Mouse (Mus musculus) stomach, postnatal 0 days (tissue): Measurements from ENCODE around the gene Car15. TPM values are rescaled to one million over a fixed set of nuclear protein-coding genes. Genes with fewer than 3 reads are reported as not detected.

ENCODE experiments used
- ATAC-seq: fragments of 200-750 bp; cut with Nextera tagmentation; 2 replicates; pipeline ENCODE4 v1.8.0; 2017; ENCODE audit not compliant: low FRiP score, low TSS enrichment
- DNase-seq: peaks from one replicate; pipeline ENCODE4 v3.0.0-alpha.2; 2016; ENCODE audit warnings: low spot score
- H3K27ac ChIP-seq: fragments of 300-500 bp; sonication (generic); replicated peaks from 2 replicates; pipeline ENCODE4 v1.5.1; 2014; ENCODE audit warnings: mild to moderate bottlenecking, control low read depth
- H3K27me3 ChIP-seq: fragments of 300-500 bp; sonication (generic); 2 replicates; pipeline ENCODE4 v1.6.1; 2014; ENCODE audit warnings: low read length; ENCODE audit not compliant: control insufficient read depth, insufficient read depth
- H3K36me3 ChIP-seq: fragments of 300-500 bp; sonication (generic); 2 replicates; pipeline ENCODE4 v1.6.1; 2014; ENCODE audit warnings: low read length, mixed read lengths; ENCODE audit not compliant: control insufficient read depth, insufficient read depth
- H3K4me1 ChIP-seq: fragments of 300-500 bp; sonication (generic); replicated peaks from 2 replicates; pipeline ENCODE4 v1.6.1; 2014; ENCODE audit warnings: antibody characterized with exemption; ENCODE audit not compliant: control insufficient read depth, insufficient read depth
- H3K4me2 ChIP-seq: fragments of 300-500 bp; sonication (generic); replicated peaks from 2 replicates; pipeline ENCODE4 v1.6.1; 2014; ENCODE audit warnings: low read depth, mild to moderate bottlenecking, control low read depth, moderate library complexity
- H3K4me3 ChIP-seq: fragments of 300-500 bp; sonication (generic); 2 replicates; pipeline ENCODE4 v1.5.1; 2014; ENCODE audit warnings: low read depth, low read length, control low read depth
- H3K9ac ChIP-seq: fragments of 300-500 bp; sonication (generic); 2 replicates; pipeline ENCODE4 v1.6.1; 2014; ENCODE audit warnings: mild to moderate bottlenecking, low read length, control low read depth, mixed read lengths
- H3K9me3 ChIP-seq: fragments of 300-500 bp; sonication (generic); 2 replicates; pipeline ENCODE4 v1.6.1; 2016; ENCODE audit warnings: low read length; ENCODE audit not compliant: control insufficient read depth
- CTCF ChIP-seq: IDR thresholded peaks from 2 replicates; pipeline ENCODE4 v1.5.1; 2016; ENCODE audit warnings: antibody characterized with exemption, low read depth, mild to moderate bottlenecking, moderate library complexity
- EP300 ChIP-seq: optimal IDR thresholded peaks from 2 replicates; pipeline ENCODE3; 2016; ENCODE audit warnings: antibody characterized with exemption
- WGBS: fragments of 180-500 bp; shearing (Covaris S2); extraction: QIAGEN DNeasy Blood & Tissue Kit; methylation state at CpG from one replicate; pipeline ENCODE4 v1.1.7; 2014; 5-methylcytosine and 5-hydroxymethylcytosine counted together
- polyA plus RNA-seq: library from polyadenylated mRNA; unstranded; fragments of >200 nt; fragmentation: Nextera tagmentation; extraction: Ambion mirVana; gene quantifications from 2 replicates; pipeline ENCODE4 v1.2.1, GENCODE M21; 2015

The Car15 gene
- polyA plus RNA-seq, 1 experiment from 2014 or later = 1.3 TPM

DNA sequence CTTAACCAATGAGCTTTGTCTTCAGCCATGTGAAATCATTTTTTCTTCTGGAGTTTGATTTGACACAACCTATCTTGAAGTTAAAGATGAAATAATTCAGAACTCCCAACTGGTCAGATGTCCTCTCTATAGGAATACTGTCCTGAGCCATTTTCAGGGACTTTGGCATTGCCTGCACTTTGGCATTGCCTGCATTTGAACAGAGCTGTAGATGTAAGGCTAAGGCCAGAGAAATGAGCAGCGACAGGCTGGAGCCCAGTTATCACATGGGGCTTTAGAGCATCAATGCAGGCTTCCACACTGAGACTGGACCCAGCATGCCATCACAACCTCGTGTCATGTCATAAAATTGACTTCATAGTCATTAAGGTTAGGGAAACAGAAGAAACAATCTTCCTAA, 15.1 kb upstream of the Car15 start:
- H3K4me3 ChIP-seq = no peak overlapping the region
- 81% methylated on average over 2 of the region's 2 CpGs for WGBS
- no peaks in the 10 kb centered on the region for H3K9me3 ChIP-seq
- H3K4me1 ChIP-seq = no peaks in the 10 kb centered on the region
- H3K9ac ChIP-seq = no peak overlapping the region
- TF ChIP-seq EP300 (no peak), CTCF (no peak)
- H3K27me3 ChIP-seq = no peaks in the 10 kb centered on the region
- H3K27ac ChIP-seq = no peak overlapping the region
- ATAC-seq (no peak), DNase-seq (no peak)
- no peak overlapping the region for H3K4me2 ChIP-seq
- H3K36me3 ChIP-seq = peaks cover 47% of the 10 kb centered on the region

DNA sequence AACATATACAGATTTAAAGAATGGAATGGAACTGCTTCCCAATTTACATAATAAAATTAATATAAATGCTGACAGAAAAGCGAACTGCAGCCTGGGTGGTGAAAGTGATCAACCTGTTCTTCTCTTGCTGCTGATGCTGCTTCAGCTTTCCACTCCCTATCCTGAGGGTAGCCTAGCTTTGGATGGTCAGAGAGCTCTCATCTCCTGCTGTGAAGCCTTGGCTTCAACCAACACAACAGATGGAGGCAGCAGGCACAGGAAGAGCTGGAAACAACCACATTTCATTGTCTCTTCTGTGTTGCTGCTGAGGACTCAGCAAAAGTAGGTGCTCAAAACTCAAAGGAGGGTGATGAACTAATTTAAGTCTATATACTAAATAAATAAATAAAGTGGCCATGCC, 13.7 kb upstream of the Car15 start:
- Histone ChIP-seq H3K4me1 (no peaks in the 10 kb centered on the region), H3K9me3 (no peaks in the 10 kb centered on the region), H3K27me3 (no peaks in the 10 kb centered on the region), H3K4me2 (no peak overlapping the region), H3K9ac (no peak overlapping the region), H3K36me3 (peaks cover 36% of the 10 kb centered on the region), H3K27ac (no peak overlapping the region), H3K4me3 (no peak overlapping the region)
- DNase-seq = no peak
- TF ChIP-seq CTCF (no peak), EP300 (no peak)
- no peak for ATAC-seq
- 88% methylated on average over 1 of the region's 1 CpGs for WGBS

DNA sequence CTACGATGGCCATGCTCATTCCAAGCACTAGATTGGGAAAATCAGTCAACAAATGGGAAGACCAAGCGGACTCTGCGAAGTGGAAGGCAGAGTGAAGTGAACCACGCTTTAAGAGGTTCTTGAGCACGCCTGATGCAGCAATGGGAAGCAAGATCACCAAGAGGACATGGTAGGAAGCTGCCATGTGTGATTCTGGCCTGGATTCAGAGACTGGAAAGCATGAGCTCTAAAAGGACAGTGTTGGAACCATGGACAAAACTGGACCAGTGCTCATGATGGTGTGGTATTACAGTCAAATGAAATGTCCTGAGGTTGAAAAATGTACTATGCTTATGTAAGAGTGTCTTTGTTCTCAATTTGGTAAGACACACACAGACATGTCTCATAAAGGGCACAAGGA, 13.2 kb upstream of the Car15 start:
- WGBS = 97% methylated on average over 5 of the region's 5 CpGs
- no peak for ATAC-seq
- Histone ChIP-seq H3K4me3 (no peak overlapping the region), H3K9ac (no peak overlapping the region), H3K27ac (no peak overlapping the region), H3K4me2 (no peak overlapping the region), H3K27me3 (no peaks in the 10 kb centered on the region), H3K4me1 (no peaks in the 10 kb centered on the region), H3K36me3 (peaks cover 35% of the 10 kb centered on the region), H3K9me3 (no peaks in the 10 kb centered on the region)
- TF ChIP-seq CTCF (no peak), EP300 (no peak)
- no peak for DNase-seq

DNA sequence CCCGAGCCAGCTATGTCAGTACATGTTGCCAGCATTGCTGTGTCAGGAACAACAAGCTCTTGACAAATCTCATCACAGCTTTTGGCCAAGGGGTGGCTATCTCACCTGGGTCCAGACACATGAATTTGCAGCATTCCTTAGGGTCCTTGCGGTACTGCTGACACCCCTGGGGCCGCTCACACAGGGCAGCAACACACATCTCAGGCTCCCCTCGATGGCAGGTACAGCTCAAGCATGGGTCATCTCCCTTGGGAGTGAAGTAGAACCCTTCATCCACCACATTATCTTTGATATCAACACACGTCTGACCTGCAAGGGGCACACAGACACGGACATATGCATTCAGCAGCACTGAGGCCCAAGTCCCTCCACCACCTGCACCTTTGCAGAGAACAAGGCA, 11.3 kb upstream of the Car15 start:
- no peak for ATAC-seq
- Histone ChIP-seq H3K9ac (no peak overlapping the region), H3K4me1 (no peaks in the 10 kb centered on the region), H3K4me2 (no peak overlapping the region), H3K36me3 (peaks cover 33% of the 10 kb centered on the region), H3K9me3 (no peaks in the 10 kb centered on the region), H3K4me3 (no peak overlapping the region), H3K27me3 (no peaks in the 10 kb centered on the region), H3K27ac (no peak overlapping the region)
- DNase-seq = no peak
- TF ChIP-seq EP300 (no peak), CTCF (no peak)
- 82% methylated on average over 6 of the region's 6 CpGs for WGBS

DNA sequence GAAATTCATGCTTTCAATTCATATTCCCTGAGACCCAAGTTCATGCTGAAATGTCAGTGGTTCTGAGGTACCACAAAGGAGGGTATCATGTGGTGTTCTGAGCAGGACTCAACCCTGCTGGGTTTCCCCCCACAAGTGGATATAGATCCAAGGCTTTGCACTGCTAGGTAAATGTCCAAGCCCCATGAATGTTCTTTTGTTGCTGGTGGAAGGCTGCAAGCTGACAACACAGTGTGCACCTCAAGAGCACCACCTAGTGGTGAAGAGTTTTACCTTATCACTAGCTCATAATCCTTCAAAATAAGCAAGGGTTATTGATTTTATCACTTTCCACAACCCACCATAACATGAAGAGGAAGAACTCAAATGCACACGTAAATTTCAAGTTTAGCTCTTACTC, 10.8 kb upstream of the Car15 start:
- WGBS = 22% methylated on average over 1 of the region's 1 CpGs
- H3K4me3 ChIP-seq = no peak overlapping the region
- H3K36me3 ChIP-seq = peaks cover 35% of the 10 kb centered on the region
- no peak overlapping the region for H3K9ac ChIP-seq
- no peaks in the 10 kb centered on the region for H3K9me3 ChIP-seq
- ATAC-seq (peak; percentile 40; the same call in 1 of the 2 replicates), DNase-seq (no peak)
- TF ChIP-seq EP300 (no peak), CTCF (peak; percentile 86)
- H3K4me2 ChIP-seq = no peak overlapping the region
- H3K27ac ChIP-seq = no peak overlapping the region
- no peaks in the 10 kb centered on the region for H3K4me1 ChIP-seq
- H3K27me3 ChIP-seq = no peaks in the 10 kb centered on the region

DNA sequence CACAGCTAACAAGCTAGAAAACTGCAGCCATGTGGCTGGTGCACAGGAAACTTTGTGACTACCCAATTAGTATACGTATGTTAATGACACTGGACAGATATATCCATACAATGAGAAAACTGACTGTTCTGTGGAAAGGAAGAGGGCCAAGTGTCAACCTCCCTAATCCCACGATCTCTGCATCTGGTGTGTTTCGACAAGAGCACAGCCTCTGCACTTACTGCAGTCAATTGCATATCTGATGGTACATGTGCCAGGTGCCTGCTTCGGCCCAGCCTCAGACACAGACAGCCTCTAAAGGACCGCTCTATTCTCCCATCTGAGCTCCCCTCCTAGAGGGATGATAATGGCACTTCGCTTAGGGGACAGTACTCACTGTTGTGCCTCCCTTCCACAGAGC, 10.3 kb upstream of the Car15 start:
- ATAC-seq (no peak), DNase-seq (no peak)
- no peaks in the 10 kb centered on the region for H3K27me3 ChIP-seq
- no peaks in the 10 kb centered on the region for H3K9me3 ChIP-seq
- TF ChIP-seq EP300 = no peak
- no peak for TF ChIP-seq CTCF
- no peak overlapping the region for H3K27ac ChIP-seq
- no peak overlapping the region for H3K9ac ChIP-seq
- no peaks in the 10 kb centered on the region for H3K4me1 ChIP-seq
- H3K36me3 ChIP-seq = peaks cover 35% of the 10 kb centered on the region
- WGBS = 94% methylated on average over 6 of the region's 6 CpGs
- H3K4me3 ChIP-seq = no peak overlapping the region
- H3K4me2 ChIP-seq = no peak overlapping the region
